Mouse (Mus musculus) lung, adult 2 months (tissue): Measurements from ENCODE around the gene Ppp4c.

Experiments
- CTCF ChIP-seq: fragments of 200-500 bp; IDR thresholded peaks from 2 replicates; pipeline ENCODE4 v1.5.1; 2011; ENCODE audit warnings: mild to moderate bottlenecking, low read length, control low read depth; ENCODE audit not compliant: insufficient read depth
- POLR2A ChIP-seq: fragments of 200-500 bp; IDR thresholded peaks from 2 replicates; pipeline ENCODE4 v1.6.1; 2011; ENCODE audit warnings: low read depth, mild to moderate bottlenecking, control low read depth, low read length, borderline replicate concordance; ENCODE audit errors: extremely low read depth

- TF ChIP-seq CTCF (no peak), POLR2A (no peak)
Observed at GRCm38 (mm10) chr7:126775978-126776234, 16.4 kb downstream of the Ppp4c start.
